Mouse (Mus musculus): Measurements from ENCODE around the gene Slc6a15.

DNA sequence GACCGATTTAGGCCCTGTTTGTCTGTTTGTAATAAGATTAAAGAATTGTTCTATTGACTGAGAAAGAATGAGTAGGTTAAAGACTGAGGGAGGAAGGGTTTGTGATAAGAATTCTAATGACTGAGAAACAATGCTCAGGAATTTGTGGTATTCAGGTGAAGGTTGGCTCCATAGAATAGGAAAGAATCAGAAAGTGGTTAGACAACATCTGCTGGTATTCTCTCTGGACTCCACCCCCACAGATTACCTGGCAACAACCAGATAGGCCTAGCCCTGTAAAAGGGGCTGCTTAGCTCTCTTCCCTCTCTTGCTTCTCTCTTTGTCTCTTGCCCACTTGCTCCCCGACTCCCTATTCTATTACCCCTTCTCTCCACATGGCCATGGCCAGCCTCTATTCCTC lies 20.8 kb upstream of the Slc6a15 start:
- no peak for TF ChIP-seq CTCF (IDR thresholded peaks at IDR 0.05; ENCODE audit: low read depth, low read length)
- TF ChIP-seq TAL1 (conservative IDR thresholded peaks at IDR 0.05; ENCODE audit: low read depth, low read length) = no peak
- TF ChIP-seq GATA2 (IDR thresholded peaks at IDR 0.05; ENCODE audit: borderline replicate concordance, low read depth, low read length) = no peak
- no peak for TF ChIP-seq GATA1 (IDR thresholded peaks at IDR 0.05; ENCODE audit: borderline replicate concordance, low read length)
